Mouse (Mus musculus) hindbrain, postnatal 0 days (tissue): Measurements from ENCODE around the gene Rps19. TPM values are rescaled to one million over a fixed set of nuclear protein-coding genes. Genes with fewer than 3 reads are reported as not detected.

Source experiments
- ATAC-seq: fragments of 200-750 bp; cut with Nextera tagmentation; 2 replicates; pipeline ENCODE4 v1.8.0; 2017; ENCODE audit warnings: mild to moderate bottlenecking, moderate TSS enrichment, moderate library complexity
- DNase-seq: peaks from one replicate; pipeline ENCODE4 v3.0.0-alpha.2; 2015; ENCODE audit warnings: low spot score
- H3K27ac ChIP-seq: fragments of 300-500 bp; sonication (generic); 2 replicates; pipeline ENCODE4 v1.5.1; 2014; ENCODE audit warnings: mild to moderate bottlenecking
- H3K27me3 ChIP-seq: fragments of 300-500 bp; sonication (generic); 2 replicates; pipeline ENCODE4 v1.6.1; 2014; ENCODE audit warnings: low read length, mixed read lengths; ENCODE audit not compliant: insufficient read depth
- H3K36me3 ChIP-seq: fragments of 300-500 bp; sonication (generic); 2 replicates; pipeline ENCODE4 v1.6.1; 2014; ENCODE audit warnings: low read length, mixed read lengths; ENCODE audit not compliant: insufficient read depth
- H3K4me1 ChIP-seq: fragments of 300-500 bp; sonication (generic); 2 replicates; pipeline ENCODE4 v1.6.1; 2014; ENCODE audit warnings: antibody characterized with exemption, low read length, mixed read lengths; ENCODE audit not compliant: insufficient read depth
- H3K4me2 ChIP-seq: fragments of 300-500 bp; sonication (generic); 2 replicates; pipeline ENCODE4 v1.6.1; 2014; ENCODE audit warnings: low read depth, mild to moderate bottlenecking, low read length, moderate library complexity, mixed read lengths
- H3K4me3 ChIP-seq: fragments of 300-500 bp; sonication (generic); 2 replicates; pipeline ENCODE4 v1.5.1; 2014; ENCODE audit warnings: low read length
- H3K9ac ChIP-seq: fragments of 300-500 bp; sonication (generic); replicated peaks from 2 replicates; pipeline ENCODE4 v1.6.1; 2014; ENCODE audit warnings: mild to moderate bottlenecking, low read length, moderate library complexity, mixed read lengths
- H3K9me3 ChIP-seq: fragments of 300-500 bp; sonication (generic); 2 replicates; pipeline ENCODE4 v1.6.1; 2016; ENCODE audit warnings: low read length, mixed read lengths
- CTCF ChIP-seq: IDR thresholded peaks from 2 replicates; pipeline ENCODE4 v1.5.1; 2016; ENCODE audit warnings: antibody characterized with exemption, control low read depth, low read depth
- WGBS: fragments of 180-500 bp; shearing (Covaris S2); extraction: QIAGEN DNeasy Blood & Tissue Kit; methylation state at CpG from one replicate; pipeline ENCODE4 v1.1.7; 2014; 5-methylcytosine and 5-hydroxymethylcytosine counted together
- polyA plus RNA-seq: library from polyadenylated mRNA; unstranded; fragments of >200 nt; fragmentation: Nextera tagmentation; extraction: Ambion mirVana; gene quantifications from 2 replicates; pipeline ENCODE4 v1.2.1, GENCODE M21; 2015
- total RNA-seq: library from RNA; depleted of rRNA; stranded (reverse); fragments of >200 nt; gene quantifications from 2 replicates; pipeline ENCODE4 v1.2.3, GENCODE M21; 2014; rRNA removed

The Rps19 gene
- total and polyA plus RNA-seq, 2 experiments from 2014 or later = 483 to 1,333 TPM

- DNase-seq (peak; percentile 66), ATAC-seq (peak; percentile 72)
- Histone ChIP-seq H3K4me2 (no peak overlapping the region), H3K4me3 (no peak overlapping the region), H3K9me3 (no peaks in the 10 kb centered on the region), H3K27ac (no peak overlapping the region), H3K36me3 (peaks cover 61% of the 10 kb centered on the region), H3K27me3 (no peaks in the 10 kb centered on the region), H3K9ac (no peak overlapping the region), H3K4me1 (no peaks in the 10 kb centered on the region)
- WGBS = 59% methylated on average over 9 of the region's 9 CpGs
- no peak for TF ChIP-seq CTCF
Observed at GRCm38 (mm10) chr7:24919728-24920127, 35.6 kb downstream of the Rps19 start.

DNA sequence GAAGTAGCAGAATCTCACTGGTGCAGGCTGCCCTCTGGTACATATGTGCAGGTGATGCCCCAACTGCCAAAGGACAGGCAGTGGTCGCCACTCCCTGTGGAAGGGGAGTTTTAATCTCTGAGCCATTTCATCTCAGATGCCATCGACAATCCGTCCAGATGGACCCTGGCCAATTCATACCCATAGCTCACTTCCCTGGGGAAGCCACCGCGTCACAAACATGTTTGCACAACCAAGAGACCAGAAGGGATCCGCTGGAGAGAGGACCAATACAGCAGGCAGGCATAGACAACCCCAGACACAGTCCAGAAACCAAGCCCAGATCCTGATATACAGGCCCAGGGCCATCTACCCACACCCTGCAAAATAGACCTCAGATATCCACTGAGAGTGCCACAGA lies 46.3 kb downstream of the Rps19 start:
- H3K4me3 ChIP-seq = no peak overlapping the region

GRCm38 (mm10) chr7:24931651-24932050 lies 47.5 kb downstream of the Rps19 start:
- DNase-seq = no peak
- Histone ChIP-seq H3K9ac (no peak overlapping the region), H3K36me3 (0 out of 2 replicates have a peak, but pooled peaks cover 7% of the 10 kb centered on the region), H3K9me3 (no peaks in the 10 kb centered on the region), H3K4me3 (no peak overlapping the region), H3K4me1 (no peaks in the 10 kb centered on the region), H3K27ac (no peak overlapping the region), H3K4me2 (no peak overlapping the region), H3K27me3 (peaks cover 30% of the 10 kb centered on the region)
- 3% methylated on average over 14 of the region's 15 CpGs for WGBS
- no peak for ATAC-seq
- TF ChIP-seq CTCF = no peak

More for the DNA sequence above, 46.3 kb downstream of the Rps19 start:
- Histone ChIP-seq H3K27me3 (peaks cover 30% of the 10 kb centered on the region), H3K9ac (no peak overlapping the region), H3K36me3 (peaks cover 18% of the 10 kb centered on the region), H3K4me2 (no peak overlapping the region), H3K9me3 (no peaks in the 10 kb centered on the region), H3K27ac (no peak overlapping the region), H3K4me1 (no peaks in the 10 kb centered on the region)
- ATAC-seq (no peak), DNase-seq (peak; percentile 35)
- WGBS = 28% methylated on average over 6 of the region's 6 CpGs
- TF ChIP-seq CTCF = no peak

Other genes starting within 250 kb of the Rps19 start
- gene Lypd3, start 247.8 kb upstream of the Rps19 start, total RNA-seq = 1.3 and 1.4 TPM in 2 replicates
- gene Lypd3, start 247.8 kb upstream of the Rps19 start, polyA plus RNA-seq = 1.2 and 1.3 TPM in 2 replicates
- gene Tex101, start 207.7 kb upstream of the Rps19 start, total RNA-seq = not detected in 2 replicates
- not detected in 2 replicates for gene Tex101, start 207.7 kb upstream of the Rps19 start, polyA plus RNA-seq
- gene BC049730, start 175.1 kb upstream of the Rps19 start, total RNA-seq = not detected in 2 replicates
- gene BC049730, start 175.1 kb upstream of the Rps19 start, polyA plus RNA-seq = not detected in 2 replicates
- gene Gm4763, start 157.5 kb upstream of the Rps19 start, total RNA-seq = not detected in 2 replicates
- gene Gm4763, start 157.5 kb upstream of the Rps19 start, polyA plus RNA-seq = not detected in 2 replicates
- gene Cd177, start 124.1 kb upstream of the Rps19 start, total RNA-seq = 2.2 and 2.8 TPM in 2 replicates
- 0.38 and 0.55 TPM in 2 replicates for gene Cd177, start 124.1 kb upstream of the Rps19 start, polyA plus RNA-seq
- gene Ceacam10, start 107.2 kb upstream of the Rps19 start, total RNA-seq = not detected in 2 replicates
- 0.63 and 0.80 TPM in 2 replicates for gene Ceacam10, start 107.2 kb upstream of the Rps19 start, polyA plus RNA-seq
- 0.79 and 2.5 TPM in 2 replicates for gene Gm9844, start 22.2 kb upstream of the Rps19 start, total RNA-seq
- 31.9 and 32.5 TPM in 2 replicates for gene Gm9844, start 22.2 kb upstream of the Rps19 start, polyA plus RNA-seq
- gene Lypd4, start 14.4 kb upstream of the Rps19 start, total RNA-seq = not detected in 2 replicates
- not detected in 2 replicates for gene Lypd4, start 14.4 kb upstream of the Rps19 start, polyA plus RNA-seq
- gene Dmrtc2, start 14.3 kb upstream of the Rps19 start, total RNA-seq = 1.7 TPM in 1 of 2 replicates, not detected in the other
- gene Dmrtc2, start 14.3 kb upstream of the Rps19 start, polyA plus RNA-seq = 0.10 and 0.18 TPM in 2 replicates
- gene Cd79a, start 13.0 kb downstream of the Rps19 start, total RNA-seq = 0.10 and 0.11 TPM in 2 replicates
- gene Cd79a, start 13.0 kb downstream of the Rps19 start, polyA plus RNA-seq = 0.63 and 0.93 TPM in 2 replicates
- 16.9 and 33.6 TPM in 2 replicates for gene Arhgef1, start 18.5 kb downstream of the Rps19 start, total RNA-seq
- gene Arhgef1, start 18.5 kb downstream of the Rps19 start, polyA plus RNA-seq = 33.9 and 39.0 TPM in 2 replicates
- gene Gm4881, start 60.1 kb downstream of the Rps19 start, total RNA-seq = 0.90 and 6.6 TPM in 2 replicates
- 2.4 TPM in 2 replicates for gene Gm4881, start 60.1 kb downstream of the Rps19 start, polyA plus RNA-seq
- gene Rabac1, start 88.4 kb downstream of the Rps19 start, total RNA-seq = 705 and 708 TPM in 2 replicates
- gene Rabac1, start 88.4 kb downstream of the Rps19 start, polyA plus RNA-seq = 497 and 530 TPM in 2 replicates
- gene Atp1a3, start 121.6 kb downstream of the Rps19 start, total RNA-seq = 572 and 588 TPM in 2 replicates
- 649 and 730 TPM in 2 replicates for gene Atp1a3, start 121.6 kb downstream of the Rps19 start, polyA plus RNA-seq
- gene Grik5, start 188.0 kb downstream of the Rps19 start, total RNA-seq = 141 and 142 TPM in 2 replicates
- gene Grik5, start 188.0 kb downstream of the Rps19 start, polyA plus RNA-seq = 14.6 and 14.8 TPM in 2 replicates
- gene Zfp574, start 188.2 kb downstream of the Rps19 start, total RNA-seq = 38.4 and 40.4 TPM in 2 replicates
- gene Zfp574, start 188.2 kb downstream of the Rps19 start, polyA plus RNA-seq = 23.7 and 26.3 TPM in 2 replicates